Mouse (Mus musculus): Measurements from ENCODE around the gene Hs6st2. TPM values are rescaled to one million over a fixed set of nuclear protein-coding genes. Genes with fewer than 3 reads are reported as not detected.

The Hs6st2 gene
- polyA plus RNA-seq, 1 experiment from 2014 or later: 27.9 TPM

DNA sequence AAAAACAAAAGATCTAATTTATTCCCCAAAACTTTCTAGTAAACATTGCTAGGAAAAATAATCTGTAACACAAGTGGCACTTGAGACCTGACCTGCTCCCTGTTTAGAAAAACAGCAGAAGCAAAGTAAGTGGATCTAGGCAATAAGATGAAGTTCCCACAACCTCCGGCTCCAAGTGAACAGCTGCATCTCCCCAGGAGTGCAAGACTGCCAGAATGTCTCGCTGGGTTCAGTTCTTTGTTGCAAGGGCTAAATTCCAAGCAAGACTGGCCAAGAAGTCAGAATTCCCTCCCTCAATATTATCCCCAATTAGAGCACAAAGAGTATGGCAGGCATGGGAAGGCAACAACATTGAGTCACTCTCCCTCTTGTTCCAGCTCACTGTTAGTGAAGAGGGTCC lies 23.4 kb downstream of the Hs6st2 start:
- WGBS: 25% methylated on average over 2 of the region's 2 CpGs

GRCm38 (mm10) chrX:51642661-51643257 lies 38.9 kb downstream of the Hs6st2 start:
- H3K4me1 ChIP-seq: no peaks in the 10 kb centered on the region
- no peak for ATAC-seq (ENCODE audit: insufficient number of reproducible peaks, insufficient read depth, low FRiP score, low TSS enrichment, low read depth)
- H3K9ac ChIP-seq: no peak overlapping the region
- H3K4me3 ChIP-seq: no peak overlapping the region
- WGBS: 76% methylated on average over 3 of the region's 3 CpGs
- H3K9me3 ChIP-seq: no peaks in the 10 kb centered on the region
- H3K36me3 ChIP-seq: no peaks in the 10 kb centered on the region
- H3K27ac ChIP-seq: no peak overlapping the region
- H3K4me2 ChIP-seq: no peak overlapping the region
- H3K27me3 ChIP-seq: no peaks in the 10 kb centered on the region; the same call in 1 of the 2 replicates

More for the DNA sequence above, 23.4 kb downstream of the Hs6st2 start:
- no peak overlapping the region for H3K9ac ChIP-seq
- no peak overlapping the region for H3K4me3 ChIP-seq
- no peaks in the 10 kb centered on the region; the same call in 1 of the 2 replicates for H3K27me3 ChIP-seq
- H3K36me3 ChIP-seq: no peaks in the 10 kb centered on the region
- no peak overlapping the region for H3K4me2 ChIP-seq
- ATAC-seq (ENCODE audit: insufficient number of reproducible peaks, insufficient read depth, low FRiP score, low TSS enrichment, low read depth): no peak
- no peak overlapping the region for H3K27ac ChIP-seq
- no peaks in the 10 kb centered on the region for H3K4me1 ChIP-seq
- H3K9me3 ChIP-seq: no peaks in the 10 kb centered on the region

DNA sequence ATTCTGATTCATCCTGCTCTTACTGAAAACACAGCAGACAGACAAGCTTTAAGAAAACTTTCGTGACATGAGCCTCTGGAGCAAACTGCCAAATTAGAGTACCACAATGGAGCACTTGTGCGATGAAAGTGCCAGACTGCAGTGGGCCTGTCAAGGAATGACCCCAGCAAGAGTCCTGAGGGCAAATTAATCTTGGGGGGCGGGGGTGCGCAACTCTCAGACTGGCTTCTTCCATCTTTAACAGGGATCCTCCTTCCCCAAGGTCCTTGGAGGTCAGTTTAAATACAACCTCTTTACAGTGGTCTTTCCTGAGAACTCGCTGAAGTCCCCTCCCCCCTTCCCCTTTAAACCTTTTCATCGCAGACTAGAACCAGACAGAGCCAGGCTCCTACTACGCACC lies 45.9 kb downstream of the Hs6st2 start:
- no peak overlapping the region for H3K4me3 ChIP-seq
- 38% methylated on average over 7 of the region's 7 CpGs for WGBS
- no peak overlapping the region for H3K27ac ChIP-seq

GRCm38 (mm10) chrX:51631376-51631775 lies 50.3 kb downstream of the Hs6st2 start:
- Histone ChIP-seq H3K36me3 (no peaks in the 10 kb centered on the region), H3K9ac (no peak overlapping the region), H3K9me3 (no peaks in the 10 kb centered on the region), H3K27me3 (peaks cover 6% of the 10 kb centered on the region; the same call in 1 of the 2 replicates), H3K4me3 (no peak overlapping the region), H3K4me1 (no peaks in the 10 kb centered on the region), H3K4me2 (no peak overlapping the region), H3K27ac (no peak overlapping the region)
- no peak for ATAC-seq (ENCODE audit: insufficient number of reproducible peaks, insufficient read depth, low FRiP score, low TSS enrichment, low read depth)
- WGBS: 48% methylated on average over 2 of the region's 2 CpGs

More for the DNA sequence above, 45.9 kb downstream of the Hs6st2 start:
- no peak for ATAC-seq (ENCODE audit: insufficient number of reproducible peaks, insufficient read depth, low FRiP score, low TSS enrichment, low read depth)
- H3K9me3 ChIP-seq: no peaks in the 10 kb centered on the region
- H3K4me1 ChIP-seq: no peaks in the 10 kb centered on the region
- H3K4me2 ChIP-seq: no peak overlapping the region
- peaks cover 6% of the 10 kb centered on the region; the same call in 1 of the 2 replicates for H3K27me3 ChIP-seq
- no peak overlapping the region for H3K9ac ChIP-seq
- H3K36me3 ChIP-seq: no peaks in the 10 kb centered on the region

- Histone ChIP-seq H3K9ac (no peak overlapping the region), H3K4me3 (no peak overlapping the region), H3K27ac (no peak overlapping the region), H3K36me3 (no peaks in the 10 kb centered on the region), H3K4me1 (no peaks in the 10 kb centered on the region), H3K9me3 (no peaks in the 10 kb centered on the region), H3K4me2 (peak overlapping the region; percentile 9; the same call in 1 of the 2 replicates), H3K27me3 (peaks cover 16% of the 10 kb centered on the region; the same call in 1 of the 2 replicates)
- WGBS: 30% methylated on average over 7 of the region's 7 CpGs
- no peak for ATAC-seq (ENCODE audit: insufficient number of reproducible peaks, insufficient read depth, low FRiP score, low TSS enrichment, low read depth)
Measured at GRCm38 (mm10) chrX:51614384-51615004, 67.2 kb downstream of the Hs6st2 start.

DNA sequence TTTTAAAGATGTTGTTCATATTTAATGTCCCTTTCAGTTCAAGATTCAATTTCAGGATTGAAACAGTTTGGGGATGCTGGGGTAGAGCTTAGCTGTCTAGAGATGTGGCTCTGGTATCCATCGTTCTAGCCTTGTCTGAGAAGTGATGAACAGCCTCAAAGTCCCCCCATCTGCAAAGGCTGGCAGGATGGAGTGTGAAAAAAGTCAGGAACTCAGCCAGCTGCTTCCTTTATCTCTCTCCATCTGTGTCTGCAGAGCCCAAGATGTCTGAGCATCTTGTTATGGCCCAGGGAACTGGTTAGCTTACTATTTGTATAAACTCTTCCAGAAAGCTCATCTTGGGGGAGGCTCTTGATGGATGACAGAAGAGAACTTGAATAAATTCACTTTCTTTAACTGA lies 70.9 kb downstream of the Hs6st2 start:
- Histone ChIP-seq H3K9ac (no peak overlapping the region), H3K9me3 (no peaks in the 10 kb centered on the region), H3K27ac (no peak overlapping the region), H3K4me3 (no peak overlapping the region), H3K36me3 (no peaks in the 10 kb centered on the region), H3K4me2 (no peak overlapping the region), H3K27me3 (peaks cover 16% of the 10 kb centered on the region; the same call in 1 of the 2 replicates), H3K4me1 (no peaks in the 10 kb centered on the region)
- no peak for ATAC-seq (ENCODE audit: insufficient number of reproducible peaks, insufficient read depth, low FRiP score, low TSS enrichment, low read depth)
- 68% methylated on average over 1 of the region's 1 CpGs for WGBS

GRCm38 (mm10) chrX:51606231-51606863 lies 75.3 kb downstream of the Hs6st2 start:
- WGBS: 84% methylated on average over 6 of the region's 6 CpGs
- H3K4me2 ChIP-seq: no peak overlapping the region
- no peak for ATAC-seq (ENCODE audit: insufficient number of reproducible peaks, insufficient read depth, low FRiP score, low TSS enrichment, low read depth)
- peaks cover 4% of the 10 kb centered on the region; the same call in 1 of the 2 replicates for H3K27me3 ChIP-seq
- H3K27ac ChIP-seq: no peak overlapping the region
- no peaks in the 10 kb centered on the region for H3K9me3 ChIP-seq
- no peaks in the 10 kb centered on the region for H3K36me3 ChIP-seq
- H3K4me1 ChIP-seq: no peaks in the 10 kb centered on the region
- no peak overlapping the region for H3K9ac ChIP-seq
- no peak overlapping the region for H3K4me3 ChIP-seq

DNA sequence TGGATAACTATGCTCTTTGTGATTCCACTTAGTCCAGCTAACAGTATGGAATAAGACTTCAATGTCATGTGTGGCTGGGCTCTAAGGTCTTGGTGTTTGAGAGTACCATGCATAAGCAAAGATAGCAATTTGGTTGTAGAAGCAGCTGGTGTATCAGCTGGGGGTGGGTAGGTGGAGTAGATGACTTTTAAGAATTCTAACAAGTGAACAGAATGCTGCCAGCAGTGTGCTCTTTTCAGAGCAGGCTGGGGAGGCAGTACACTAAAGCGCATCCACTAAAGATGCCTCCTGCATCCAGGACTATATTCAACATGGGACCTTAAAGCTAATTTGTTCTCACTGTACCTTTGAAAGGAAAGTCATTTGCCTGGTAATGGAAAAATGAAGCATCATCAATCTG lies 88.9 kb downstream of the Hs6st2 start:
- H3K4me3 ChIP-seq: no peak overlapping the region
- H3K27ac ChIP-seq: no peak overlapping the region
- no peaks in the 10 kb centered on the region for H3K36me3 ChIP-seq
- no peak for ATAC-seq (ENCODE audit: insufficient number of reproducible peaks, insufficient read depth, low FRiP score, low TSS enrichment, low read depth)
- no peak overlapping the region for H3K4me2 ChIP-seq
- no peaks in the 10 kb centered on the region; the same call in 1 of the 2 replicates for H3K9me3 ChIP-seq
- H3K4me1 ChIP-seq: peaks cover 6% of the 10 kb centered on the region; the same call in 1 of the 2 replicates
- peaks cover 5% of the 10 kb centered on the region; the same call in 1 of the 2 replicates for H3K27me3 ChIP-seq
- 97% methylated on average over 1 of the region's 1 CpGs for WGBS
- no peak overlapping the region for H3K9ac ChIP-seq

DNA sequence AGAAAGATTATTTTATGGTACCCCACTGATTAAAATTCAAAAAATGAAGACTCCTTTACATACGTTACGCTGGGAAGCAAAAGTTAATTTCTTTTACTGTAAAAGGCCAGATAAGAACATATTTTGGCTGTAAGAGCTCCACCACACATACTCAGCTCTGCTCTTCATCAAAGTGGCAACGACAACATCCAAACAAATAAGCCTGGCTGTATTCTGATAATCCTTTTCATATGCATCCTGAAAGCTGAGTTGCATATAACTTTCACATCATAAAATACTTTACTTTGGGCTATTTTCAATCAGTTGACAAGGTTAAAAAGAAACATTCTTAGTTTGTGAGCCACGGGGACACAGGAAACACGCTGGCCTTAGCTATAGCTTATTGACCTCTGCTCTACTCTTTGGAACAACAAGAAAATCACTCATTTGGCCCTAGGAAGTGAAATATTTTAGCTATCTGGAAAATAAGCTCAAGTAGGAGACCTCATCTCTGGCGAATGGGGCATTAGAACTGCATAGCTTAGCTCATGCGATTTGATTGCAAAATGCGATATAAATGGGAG lies 91.1 kb downstream of the Hs6st2 start:
- Histone ChIP-seq H3K9ac (no peak overlapping the region), H3K4me2 (no peak overlapping the region), H3K9me3 (no peaks in the 10 kb centered on the region), H3K36me3 (no peaks in the 10 kb centered on the region), H3K4me3 (no peak overlapping the region), H3K27me3 (peaks cover 5% of the 10 kb centered on the region; the same call in 1 of the 2 replicates), H3K27ac (no peak overlapping the region), H3K4me1 (peaks cover 6% of the 10 kb centered on the region; the same call in 1 of the 2 replicates)
- WGBS: 68% methylated on average over 8 of the region's 8 CpGs
- no peak for ATAC-seq (ENCODE audit: insufficient number of reproducible peaks, insufficient read depth, low FRiP score, low TSS enrichment, low read depth)

- Histone ChIP-seq H3K9ac (no peak overlapping the region), H3K27me3 (peaks cover 6% of the 10 kb centered on the region; the same call in 1 of the 2 replicates), H3K4me1 (no peaks in the 10 kb centered on the region), H3K36me3 (no peaks in the 10 kb centered on the region), H3K4me3 (no peak overlapping the region), H3K9me3 (no peaks in the 10 kb centered on the region), H3K4me2 (no peak overlapping the region), H3K27ac (no peak overlapping the region)
- no peak for ATAC-seq (ENCODE audit: insufficient number of reproducible peaks, insufficient read depth, low FRiP score, low TSS enrichment, low read depth)
- WGBS: 37% methylated on average over 3 of the region's 3 CpGs
Measured at GRCm38 (mm10) chrX:51585444-51585843, 96.2 kb downstream of the Hs6st2 start.

- H3K4me3 ChIP-seq: no peak overlapping the region
- no peaks in the 10 kb centered on the region for H3K36me3 ChIP-seq
- ATAC-seq (ENCODE audit: insufficient number of reproducible peaks, insufficient read depth, low FRiP score, low TSS enrichment, low read depth): no peak
- no peaks in the 10 kb centered on the region for H3K9me3 ChIP-seq
- no peaks in the 10 kb centered on the region for H3K4me1 ChIP-seq
- H3K9ac ChIP-seq: no peak overlapping the region
- H3K27ac ChIP-seq: no peak overlapping the region
- peaks cover 6% of the 10 kb centered on the region; the same call in 1 of the 2 replicates for H3K27me3 ChIP-seq
- 66% methylated on average over 3 of the region's 3 CpGs for WGBS
- H3K4me2 ChIP-seq: no peak overlapping the region
Measured at GRCm38 (mm10) chrX:51581704-51582103, 100.0 kb downstream of the Hs6st2 start.
